Mouse (Mus musculus): ENCODE measurements around the gene Phldb2. TPM values are rescaled to one million over a fixed set of nuclear protein-coding genes. Genes with fewer than 3 reads are reported as not detected.

Gene Phldb2
- total and polyA plus RNA-seq, 3 experiments, result 0.55 TPM; not detected in 2

DNA sequence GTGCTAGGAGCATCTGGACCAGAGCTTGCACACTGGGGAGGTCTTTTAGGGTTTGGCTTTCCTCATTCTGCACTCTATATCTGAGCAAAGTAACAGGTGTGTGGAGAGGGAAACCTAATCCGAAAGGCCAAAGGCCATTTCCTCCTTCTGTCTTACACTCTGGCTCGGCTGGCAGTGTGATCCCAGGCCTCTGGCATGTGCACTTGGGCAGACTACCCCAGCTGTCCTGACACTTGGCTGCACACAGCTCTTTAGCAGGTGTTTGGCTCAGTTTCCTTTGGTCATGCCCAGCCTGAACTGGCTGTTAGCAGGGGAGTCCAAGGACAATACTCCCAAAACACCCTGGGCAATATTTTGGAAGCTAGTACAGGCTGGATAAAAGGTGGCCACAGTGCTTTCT, 156.6 kb downstream of the Phldb2 start:
- TF ChIP-seq TAL1 (conservative IDR thresholded peaks at IDR 0.05; ENCODE audit: low read depth, low read length), result no peak
- TF ChIP-seq CTCF (IDR thresholded peaks at IDR 0.05; ENCODE audit: low read depth, low read length), result no peak
- no peak for TF ChIP-seq GATA1 (IDR thresholded peaks at IDR 0.05; ENCODE audit: borderline replicate concordance, low read length)
- no peak for TF ChIP-seq POLR2AphosphoS5 (IDR thresholded peaks at IDR 0.05; ENCODE audit: insufficient replicate concordance, low read depth, low read length)
- no peak for TF ChIP-seq GATA2 (IDR thresholded peaks at IDR 0.05; ENCODE audit: borderline replicate concordance, low read depth, low read length)
- no peaks in the 10 kb centered on the region for H3K9me3 ChIP-seq (replicated peaks)
- no peak overlapping the region for H3K4me3 ChIP-seq (ENCODE audit: low read depth, low read length)
- H3K36me3 ChIP-seq (replicated peaks), result no peaks in the 10 kb centered on the region
- H3K27me3 ChIP-seq (ENCODE audit: insufficient read depth, low read length), result no peaks in the 10 kb centered on the region
- ATAC-seq (ENCODE audit: extremely low read depth, insufficient number of reproducible peaks, low FRiP score, poor library complexity, severe bottlenecking), result no peak
- no peak for DNase-seq (ENCODE audit: low spot score)
- H3K4me1 ChIP-seq (ENCODE audit: insufficient read depth, low read depth, low read length), result no peaks in the 10 kb centered on the region

DNA sequence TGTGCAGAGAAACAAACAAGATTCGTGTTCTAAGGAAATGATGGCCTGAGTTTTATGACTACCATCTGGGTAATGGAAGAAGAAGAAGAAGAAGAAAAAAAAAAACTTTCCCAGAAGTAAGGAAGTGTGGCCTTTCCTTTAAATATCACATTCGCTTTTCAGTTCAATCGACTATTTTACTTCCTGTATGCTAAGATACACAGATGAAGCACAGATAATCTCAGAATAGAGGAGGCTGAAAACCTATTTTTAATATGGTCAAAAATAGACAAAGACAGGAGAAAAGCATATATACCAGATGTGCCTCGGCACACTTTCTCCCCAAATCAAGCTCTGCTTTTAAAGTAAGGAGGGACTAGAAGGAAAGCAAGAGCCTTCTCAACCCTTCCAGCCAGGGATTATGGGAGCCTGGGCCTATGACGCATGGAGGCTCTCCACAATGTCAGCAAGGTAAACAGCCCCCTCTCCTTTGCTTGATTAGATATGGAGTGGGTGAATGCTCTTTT, 158.2 kb downstream of the Phldb2 start:
- no peak overlapping the region for H3K4me3 ChIP-seq (ENCODE audit: low read depth, low read length)
- no peaks in the 10 kb centered on the region for H3K4me1 ChIP-seq (ENCODE audit: insufficient read depth, low read depth, low read length)
- H3K9me3 ChIP-seq (replicated peaks), result no peaks in the 10 kb centered on the region
- no peaks in the 10 kb centered on the region for H3K36me3 ChIP-seq (replicated peaks)
- TF ChIP-seq GATA1 (IDR thresholded peaks at IDR 0.05; ENCODE audit: borderline replicate concordance, low read length), result no peak
- no peak for TF ChIP-seq CTCF (IDR thresholded peaks at IDR 0.05; ENCODE audit: low read depth, low read length)
- TF ChIP-seq TAL1 (conservative IDR thresholded peaks at IDR 0.05; ENCODE audit: low read depth, low read length), result no peak
- ATAC-seq (ENCODE audit: extremely low read depth, insufficient number of reproducible peaks, low FRiP score, poor library complexity, severe bottlenecking), result no peak
- H3K27me3 ChIP-seq (ENCODE audit: insufficient read depth, low read length), result no peaks in the 10 kb centered on the region
- DNase-seq (ENCODE audit: low spot score), result no peak

DNA sequence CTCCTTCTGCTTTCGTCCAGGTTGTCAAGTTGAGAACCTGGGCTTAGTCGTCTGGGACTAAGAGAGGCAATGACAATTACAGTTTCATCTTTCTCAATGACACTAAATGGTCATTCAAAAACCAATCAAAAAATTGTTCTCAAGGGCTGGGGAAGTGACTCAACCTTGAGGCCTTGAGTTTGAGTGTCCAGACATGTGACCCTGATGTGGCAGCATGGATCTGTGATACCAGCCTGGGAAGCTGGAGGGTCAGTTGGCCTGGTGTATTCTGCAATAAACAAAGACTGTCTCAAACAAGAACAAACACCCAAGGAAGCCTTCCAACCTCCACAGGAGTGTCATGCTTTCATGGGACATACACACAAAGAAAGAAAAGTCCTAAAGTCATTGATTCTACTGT, 160.6 kb downstream of the Phldb2 start:
- DNase-seq (ENCODE audit: low spot score) (no peak), ATAC-seq (ENCODE audit: extremely low read depth, insufficient number of reproducible peaks, low FRiP score, poor library complexity, severe bottlenecking) (no peak)
- H3K4me3 ChIP-seq (ENCODE audit: low read depth, low read length), result no peak overlapping the region
- no peak for TF ChIP-seq TAL1 (conservative IDR thresholded peaks at IDR 0.05; ENCODE audit: low read depth, low read length)
- no peaks in the 10 kb centered on the region for H3K4me1 ChIP-seq (ENCODE audit: insufficient read depth, low read depth, low read length)
- H3K27me3 ChIP-seq (ENCODE audit: insufficient read depth, low read length), result no peaks in the 10 kb centered on the region
- H3K36me3 ChIP-seq (replicated peaks), result no peaks in the 10 kb centered on the region
- H3K9me3 ChIP-seq (replicated peaks), result no peaks in the 10 kb centered on the region

DNA sequence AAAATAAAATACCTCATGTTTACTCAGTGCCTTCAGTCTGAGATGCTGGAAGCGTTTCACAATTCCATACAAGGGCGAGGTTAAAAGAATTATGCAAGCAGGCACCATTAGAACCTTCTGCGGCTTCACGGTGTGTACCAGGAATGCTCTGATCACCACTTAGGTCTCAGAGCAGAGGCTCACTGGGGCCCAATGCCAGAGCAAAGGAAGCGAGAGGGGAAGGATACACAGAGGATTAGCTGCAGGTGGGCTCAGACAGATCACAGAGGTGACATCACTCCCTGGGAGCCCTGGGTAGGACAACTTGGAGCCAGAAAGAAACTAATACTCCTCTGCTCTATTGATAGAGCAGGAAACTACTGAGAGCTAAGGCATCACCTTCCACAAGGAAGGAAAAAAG, 162.1 kb downstream of the Phldb2 start:
- Histone ChIP-seq H3K9me3 (replicated peaks) (no peaks in the 10 kb centered on the region), H3K36me3 (replicated peaks) (no peaks in the 10 kb centered on the region), H3K4me3 (ENCODE audit: low read depth, low read length) (no peak overlapping the region), H3K4me1 (ENCODE audit: insufficient read depth, low read depth, low read length) (no peaks in the 10 kb centered on the region), H3K27me3 (ENCODE audit: insufficient read depth, low read length) (no peaks in the 10 kb centered on the region)
- DNase-seq (ENCODE audit: low spot score), result no peak
- no peak for ATAC-seq (ENCODE audit: extremely low read depth, insufficient number of reproducible peaks, low FRiP score, poor library complexity, severe bottlenecking)
- no peak for TF ChIP-seq CTCF (IDR thresholded peaks at IDR 0.05; ENCODE audit: low read depth, low read length)
- no peak for TF ChIP-seq TAL1 (conservative IDR thresholded peaks at IDR 0.05; ENCODE audit: low read depth, low read length)
- no peak for TF ChIP-seq POLR2AphosphoS5 (IDR thresholded peaks at IDR 0.05; ENCODE audit: insufficient replicate concordance, low read depth, low read length)
- no peak for TF ChIP-seq GATA1 (IDR thresholded peaks at IDR 0.05; ENCODE audit: borderline replicate concordance, low read length)
- TF ChIP-seq GATA2 (IDR thresholded peaks at IDR 0.05; ENCODE audit: borderline replicate concordance, low read depth, low read length), result no peak

DNA sequence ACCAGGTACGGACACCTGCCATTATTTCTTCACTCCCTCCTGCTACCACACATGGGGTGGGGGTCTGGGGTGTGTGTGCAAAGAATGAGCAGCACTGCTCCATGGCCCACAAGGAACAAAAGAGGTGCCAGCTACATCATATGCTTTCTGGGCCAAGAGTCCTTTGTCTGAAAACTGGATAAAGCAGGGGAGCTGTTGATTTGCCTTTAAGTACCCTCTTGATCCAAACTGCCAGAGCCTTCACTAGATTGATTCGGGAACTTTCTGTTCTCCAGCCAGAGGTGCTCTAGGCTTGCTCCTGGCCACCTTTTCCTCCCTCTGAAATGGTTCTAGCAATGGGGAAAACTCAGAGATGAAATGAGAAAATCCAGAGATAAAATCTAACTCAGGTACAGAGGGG, 164.1 kb downstream of the Phldb2 start:
- no peak overlapping the region for H3K4me3 ChIP-seq (ENCODE audit: low read depth, low read length)
- ATAC-seq (ENCODE audit: extremely low read depth, insufficient number of reproducible peaks, low FRiP score, poor library complexity, severe bottlenecking) (no peak), DNase-seq (ENCODE audit: low spot score) (no peak)
- TF ChIP-seq POLR2AphosphoS5 (IDR thresholded peaks at IDR 0.05; ENCODE audit: insufficient replicate concordance, low read depth, low read length) (no peak), TAL1 (conservative IDR thresholded peaks at IDR 0.05; ENCODE audit: low read depth, low read length) (no peak), GATA1 (IDR thresholded peaks at IDR 0.05; ENCODE audit: borderline replicate concordance, low read length) (no peak), CTCF (IDR thresholded peaks at IDR 0.05; ENCODE audit: low read depth, low read length) (no peak), GATA2 (IDR thresholded peaks at IDR 0.05; ENCODE audit: borderline replicate concordance, low read depth, low read length) (no peak)
- H3K9me3 ChIP-seq (replicated peaks), result no peaks in the 10 kb centered on the region
- H3K36me3 ChIP-seq (replicated peaks), result no peaks in the 10 kb centered on the region
- no peaks in the 10 kb centered on the region for H3K27me3 ChIP-seq (ENCODE audit: insufficient read depth, low read length)
- no peaks in the 10 kb centered on the region for H3K4me1 ChIP-seq (ENCODE audit: insufficient read depth, low read depth, low read length)

DNA sequence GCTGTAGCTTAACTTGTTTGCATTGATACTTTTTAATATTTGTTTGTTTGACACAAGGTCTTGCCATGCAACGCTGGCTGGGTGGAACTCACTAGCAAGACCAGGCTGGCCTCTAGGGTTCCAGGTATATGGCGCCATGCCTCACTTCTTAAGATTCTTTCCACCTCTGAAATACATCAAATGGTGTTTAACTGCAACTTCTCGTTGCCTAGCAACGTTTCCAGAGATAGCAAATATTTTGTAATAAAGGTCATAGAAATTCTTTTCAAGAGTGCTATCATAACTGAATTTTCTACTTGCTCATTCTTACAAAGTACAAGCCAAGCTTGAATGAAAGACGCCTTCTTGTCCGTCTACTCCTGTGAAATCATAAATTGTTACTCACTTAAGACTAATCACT, 165.7 kb downstream of the Phldb2 start:
- Histone ChIP-seq H3K27me3 (ENCODE audit: insufficient read depth, low read length) (no peaks in the 10 kb centered on the region), H3K9me3 (replicated peaks) (no peaks in the 10 kb centered on the region), H3K4me3 (ENCODE audit: low read depth, low read length) (no peak overlapping the region), H3K36me3 (replicated peaks) (no peaks in the 10 kb centered on the region), H3K4me1 (ENCODE audit: insufficient read depth, low read depth, low read length) (no peaks in the 10 kb centered on the region)
- ATAC-seq (ENCODE audit: extremely low read depth, insufficient number of reproducible peaks, low FRiP score, poor library complexity, severe bottlenecking), result no peak
- DNase-seq (ENCODE audit: low spot score), result no peak
- TF ChIP-seq GATA1 (IDR thresholded peaks at IDR 0.05; ENCODE audit: borderline replicate concordance, low read length), result no peak
- no peak for TF ChIP-seq GATA2 (IDR thresholded peaks at IDR 0.05; ENCODE audit: borderline replicate concordance, low read depth, low read length)
- no peak for TF ChIP-seq TAL1 (conservative IDR thresholded peaks at IDR 0.05; ENCODE audit: low read depth, low read length)
- TF ChIP-seq POLR2AphosphoS5 (IDR thresholded peaks at IDR 0.05; ENCODE audit: insufficient replicate concordance, low read depth, low read length), result no peak
- TF ChIP-seq CTCF (IDR thresholded peaks at IDR 0.05; ENCODE audit: low read depth, low read length), result no peak

DNA sequence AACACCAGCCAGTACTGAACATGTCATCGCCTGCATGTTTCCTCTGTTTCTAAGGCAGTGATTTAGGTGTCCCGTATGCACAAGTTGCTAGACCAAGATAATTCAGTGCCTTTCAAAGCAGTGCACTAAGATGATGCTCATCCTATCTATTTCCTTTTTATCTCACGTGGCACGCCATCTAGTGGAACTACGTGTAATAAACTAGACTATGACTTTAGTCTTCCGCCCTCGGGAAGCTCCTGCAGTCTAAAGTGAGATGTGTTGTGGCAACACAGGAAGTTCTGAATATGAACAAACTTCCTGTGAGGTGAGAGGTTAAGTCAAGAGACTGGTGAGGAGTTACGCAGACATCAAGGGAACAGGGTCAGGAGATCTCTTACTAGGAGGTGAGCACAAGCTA, 166.8 kb downstream of the Phldb2 start:
- ATAC-seq (ENCODE audit: extremely low read depth, insufficient number of reproducible peaks, low FRiP score, poor library complexity, severe bottlenecking) (no peak), DNase-seq (ENCODE audit: low spot score) (no peak)
- Histone ChIP-seq H3K9me3 (replicated peaks) (no peaks in the 10 kb centered on the region), H3K36me3 (replicated peaks) (no peaks in the 10 kb centered on the region), H3K4me3 (ENCODE audit: low read depth, low read length) (no peak overlapping the region), H3K4me1 (ENCODE audit: insufficient read depth, low read depth, low read length) (no peaks in the 10 kb centered on the region), H3K27me3 (ENCODE audit: insufficient read depth, low read length) (no peaks in the 10 kb centered on the region)
- no peak for TF ChIP-seq TAL1 (conservative IDR thresholded peaks at IDR 0.05; ENCODE audit: low read depth, low read length)
- no peak for TF ChIP-seq CTCF (IDR thresholded peaks at IDR 0.05; ENCODE audit: low read depth, low read length)
- no peak for TF ChIP-seq GATA1 (IDR thresholded peaks at IDR 0.05; ENCODE audit: borderline replicate concordance, low read length)
- no peak for TF ChIP-seq POLR2AphosphoS5 (IDR thresholded peaks at IDR 0.05; ENCODE audit: insufficient replicate concordance, low read depth, low read length)
- TF ChIP-seq GATA2 (IDR thresholded peaks at IDR 0.05; ENCODE audit: borderline replicate concordance, low read depth, low read length), result no peak
